8 mouse cellular contexts compared by ENCODE assay signal in the genomic region with DNA sequence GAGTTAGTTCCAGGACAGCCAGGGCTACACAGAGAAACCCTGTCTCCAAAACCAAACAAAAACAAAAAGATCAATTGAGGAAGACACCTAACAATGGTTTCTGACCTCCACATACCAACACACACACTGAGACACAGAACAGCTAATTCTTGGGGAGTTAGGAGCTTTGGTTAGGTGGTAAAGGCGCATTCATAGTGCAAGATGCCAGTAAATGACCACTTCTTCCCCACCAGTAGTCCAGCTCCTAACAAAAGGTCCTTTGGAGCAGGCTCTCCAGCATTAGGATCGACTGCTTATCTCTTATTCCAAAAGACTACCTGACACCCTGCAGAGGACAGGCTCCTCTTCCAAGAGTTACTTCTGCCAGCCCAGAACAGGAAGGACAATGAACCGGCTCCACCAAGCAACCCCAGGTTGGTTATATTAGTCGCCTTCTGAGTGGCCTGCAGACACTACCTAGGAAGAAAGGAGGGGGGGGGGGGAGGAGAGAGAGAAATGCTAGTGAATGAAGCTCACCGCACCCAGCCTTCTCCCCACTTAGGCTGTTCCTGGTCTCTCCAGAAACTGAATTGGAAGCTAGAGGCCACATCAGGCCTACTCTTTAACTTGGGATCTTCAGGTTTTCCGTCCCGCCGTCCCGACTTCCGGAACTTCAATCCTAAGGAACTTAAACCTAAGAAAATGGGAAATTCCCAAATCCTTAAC. TPM values are rescaled to one million over a fixed set of nuclear protein-coding genes. Genes with fewer than 3 reads are reported as not detected.
DNase-seq lines count a peak whose midpoint lies in the region; ATAC-seq and TF ChIP-seq lines count a peak whose summit lies in the region.

No protein-coding gene starts in this region.

- peaks cover 2% of the 10 kb centered on the region for H3K4me1 ChIP-seq in ES-Bruce4 (ENCODE audit: control insufficient read depth, insufficient read depth, low read length)
- peaks cover 22% of the 10 kb centered on the region for H3K4me1 ChIP-seq in forebrain, embryonic 12.5 days
- 0 out of 2 replicates have a peak, but pooled peaks cover 7% of the 10 kb centered on the region for H3K4me1 ChIP-seq in intestine, embryonic 15.5 days (replicated peaks)
- peaks cover 6% of the 10 kb centered on the region for H3K4me1 ChIP-seq in lung, embryonic 14.5 days (ENCODE audit: insufficient read depth)
- H3K4me1 ChIP-seq in small intestine, adult 2 months (ENCODE audit: control insufficient read depth, insufficient read depth, insufficient read length, low read length): peaks cover 9% of the 10 kb centered on the region; the same call in 1 of the 2 replicates

- 5% methylated on average over 10 of the region's 10 CpGs for WGBS in forebrain, embryonic 12.5 days
- WGBS in intestine, embryonic 15.5 days: 8% methylated on average over 10 of the region's 10 CpGs
- 8% methylated on average over 10 of the region's 10 CpGs for WGBS in lung, embryonic 14.5 days
- 7% methylated on average over 10 of the region's 10 CpGs for WGBS in small intestine, adult 2 months

- H3K9me3 ChIP-seq in ES-Bruce4 (replicated peaks; ENCODE audit: control insufficient read depth, insufficient read depth, low read length, poor library complexity, severe bottlenecking): peaks cover 27% of the 10 kb centered on the region
- no peaks in the 10 kb centered on the region for H3K9me3 ChIP-seq in forebrain, embryonic 12.5 days
- H3K9me3 ChIP-seq in intestine, embryonic 15.5 days: no peaks in the 10 kb centered on the region
- H3K9me3 ChIP-seq in lung, embryonic 14.5 days (ENCODE audit: low read depth, low read length): no peaks in the 10 kb centered on the region; the same call in 1 of the 2 replicates

- no peak for TF ChIP-seq CTCF in ES-Bruce4 (IDR thresholded peaks at IDR 0.05; ENCODE audit: low read depth, low read length)
- TF ChIP-seq CTCF in lung, embryonic 14.5 days (IDR thresholded peaks at IDR 0.05; ENCODE audit: low read depth): no peak
- no peak for TF ChIP-seq CTCF in small intestine, adult 2 months (IDR thresholded peaks at IDR 0.05; ENCODE audit: extremely low read depth, insufficient read length, insufficient replicate concordance, low read depth, low read length)

- peak overlapping the region; percentile 94 for H3K4me2 ChIP-seq in forebrain, embryonic 12.5 days
- H3K4me2 ChIP-seq in intestine, embryonic 15.5 days (replicated peaks): peak overlapping the region; percentile 89
- H3K4me2 ChIP-seq in lung, embryonic 14.5 days: peak overlapping the region; percentile 93

- peak overlapping the region; percentile 88 for H3K4me3 ChIP-seq in ES-Bruce4 (ENCODE audit: low read depth, low read length)
- peak overlapping the region; percentile 79 for H3K4me3 ChIP-seq in forebrain, embryonic 12.5 days (replicated peaks)
- H3K4me3 ChIP-seq in intestine, embryonic 15.5 days (replicated peaks): peak overlapping the region; percentile 84
- peak overlapping the region; percentile 73 for H3K4me3 ChIP-seq in lung, embryonic 14.5 days (ENCODE audit: low read depth, low read length)
- peak overlapping the region; percentile 94 for H3K4me3 ChIP-seq in small intestine, adult 2 months (ENCODE audit: low read depth, low read length)

- TF ChIP-seq EP300 in ES-Bruce4 (IDR thresholded peaks at IDR 0.05; ENCODE audit: insufficient read depth, low read depth, low read length): no peak

- H3K27me3 ChIP-seq in ES-Bruce4 (ENCODE audit: control insufficient read depth, insufficient read depth, low read length, poor library complexity, severe bottlenecking): no peaks in the 10 kb centered on the region
- H3K27me3 ChIP-seq in forebrain, embryonic 12.5 days: no peaks in the 10 kb centered on the region
- no peaks in the 10 kb centered on the region for H3K27me3 ChIP-seq in intestine, embryonic 15.5 days (replicated peaks)
- H3K27me3 ChIP-seq in lung, embryonic 14.5 days (ENCODE audit: insufficient read depth, low read length): no peaks in the 10 kb centered on the region
- H3K27me3 ChIP-seq in small intestine, adult 2 months (ENCODE audit: control insufficient read depth, insufficient read depth, low read length): no peaks in the 10 kb centered on the region

- H3K36me3 ChIP-seq in ES-Bruce4 (ENCODE audit: control insufficient read depth, insufficient read depth, low read length, poor library complexity, severe bottlenecking): peaks cover 11% of the 10 kb centered on the region
- H3K36me3 ChIP-seq in forebrain, embryonic 12.5 days (replicated peaks): peaks cover 53% of the 10 kb centered on the region
- peaks cover 22% of the 10 kb centered on the region for H3K36me3 ChIP-seq in intestine, embryonic 15.5 days
- H3K36me3 ChIP-seq in lung, embryonic 14.5 days (ENCODE audit: insufficient read depth): peaks cover 41% of the 10 kb centered on the region
- peaks cover 28% of the 10 kb centered on the region for H3K36me3 ChIP-seq in small intestine, adult 2 months (ENCODE audit: control insufficient read depth, insufficient read depth, low read length)

- peak; percentile 44 for DNase-seq in adrenal gland, postnatal 10 days
- DNase-seq in adrenal gland, postnatal 25 days: no peak
- peak; percentile 8 for DNase-seq in lung, embryonic 14.5 days
- no peak for DNase-seq in left cerebral cortex, adult 11 months (ENCODE audit: low spot score)

- peak overlapping the region; percentile 95 for H3K27ac ChIP-seq in ES-Bruce4 (ENCODE audit: insufficient read depth, low read length)
- peak overlapping the region; percentile 99 for H3K27ac ChIP-seq in forebrain, embryonic 12.5 days
- peak overlapping the region; percentile 99 for H3K27ac ChIP-seq in intestine, embryonic 15.5 days
- H3K27ac ChIP-seq in lung, embryonic 14.5 days (ENCODE audit: low read depth): peak overlapping the region; percentile 95
- peak overlapping the region; percentile 83 for H3K27ac ChIP-seq in small intestine, adult 2 months (ENCODE audit: insufficient read depth, low read depth, low read length)

- ATAC-seq in forebrain, embryonic 12.5 days (ENCODE audit: low FRiP score): peak; percentile 18; the same call in 1 of the 2 replicates
- peak; percentile 37 for ATAC-seq in intestine, embryonic 15.5 days
- 0 out of 2 replicates have a peak, but pooled peaks have one; percentile 11 for ATAC-seq in lung, embryonic 14.5 days (ENCODE audit: insufficient read depth)

- H3K9ac ChIP-seq in ES-Bruce4 (ENCODE audit: low read depth, poor library complexity, severe bottlenecking): peak overlapping the region; percentile 94
- peak overlapping the region; percentile 94 for H3K9ac ChIP-seq in forebrain, embryonic 12.5 days
- H3K9ac ChIP-seq in intestine, embryonic 15.5 days: peak overlapping the region; percentile 89
- H3K9ac ChIP-seq in lung, embryonic 14.5 days: peak overlapping the region; percentile 84

- no peak for TF ChIP-seq POLR2A in ES-Bruce4 (IDR thresholded peaks at IDR 0.05; ENCODE audit: insufficient read depth, low read length)
- no peak for TF ChIP-seq POLR2A in small intestine, adult 2 months (IDR thresholded peaks at IDR 0.05; ENCODE audit: low read depth, low read length)

RNA-seq across cellular contexts. Expression of a gene that starts 8.8 kb away (rescaled TPM):
- total RNA-seq in adrenal gland, postnatal 10 days (2021): 10 to 100 TPM; 53.3 to 65.8 TPM
- total RNA-seq in adrenal gland, postnatal 25 days (2021): 84.4 and 86.7 TPM in 2 replicates
- 21.8 and 25.3 TPM in 2 replicates for polyA plus RNA-seq in ES-Bruce4 (2011; ENCODE audit: insufficient read depth, insufficient read length, low read depth, missing spikeins)
- 10.4 and 12.3 TPM in 2 replicates for polyA plus RNA-seq in forebrain, embryonic 12.5 days (2016; fragmentation: Nextera tagmentation; extraction: Ambion mirVana)
- 8.9 and 9.2 TPM in 2 replicates for polyA plus RNA-seq in intestine, embryonic 15.5 days (2015; fragmentation: Nextera tagmentation; extraction: Ambion mirVana)
- polyA plus RNA-seq in lung, embryonic 14.5 days (2014; fragmentation: Nextera tagmentation; extraction: Ambion mirVana): 12.8 and 16.1 TPM in 2 replicates
- polyA plus RNA-seq in small intestine, adult 2 months (2012; rRNA removed): 26.4 and 41.8 TPM in 2 replicates

RNA-seq across cellular contexts. Expression of a gene that starts 10.8 kb away (rescaled TPM):
- total RNA-seq in adrenal gland, postnatal 10 days (2021): 10 to 100 TPM; 37.3 to 40.0 TPM
- 62.4 and 63.3 TPM in 2 replicates for total RNA-seq in adrenal gland, postnatal 25 days (2021)
- polyA plus RNA-seq in ES-Bruce4 (2011; ENCODE audit: insufficient read depth, insufficient read length, low read depth, missing spikeins): 45.3 and 48.0 TPM in 2 replicates
- 63.0 and 64.7 TPM in 2 replicates for polyA plus RNA-seq in forebrain, embryonic 12.5 days (2016; fragmentation: Nextera tagmentation; extraction: Ambion mirVana)
- 36.0 and 37.4 TPM in 2 replicates for polyA plus RNA-seq in intestine, embryonic 15.5 days (2015; fragmentation: Nextera tagmentation; extraction: Ambion mirVana)
- polyA plus RNA-seq in lung, embryonic 14.5 days (2014; fragmentation: Nextera tagmentation; extraction: Ambion mirVana): 44.3 TPM in 2 replicates
- 30.3 and 81.2 TPM in 2 replicates for polyA plus RNA-seq in small intestine, adult 2 months (2012; rRNA removed)

RNA-seq across cellular contexts. Expression of a gene that starts 21.2 kb away (rescaled TPM):
- 1 to 10 TPM; 3.6 to 4.3 TPM for total RNA-seq in adrenal gland, postnatal 10 days (2021)
- 3.3 and 4.2 TPM in 2 replicates for total RNA-seq in adrenal gland, postnatal 25 days (2021)
- 2.7 and 2.8 TPM in 2 replicates for polyA plus RNA-seq in ES-Bruce4 (2011; ENCODE audit: insufficient read depth, insufficient read length, low read depth, missing spikeins)
- 16.0 and 18.8 TPM in 2 replicates for polyA plus RNA-seq in forebrain, embryonic 12.5 days (2016; fragmentation: Nextera tagmentation; extraction: Ambion mirVana)
- polyA plus RNA-seq in intestine, embryonic 15.5 days (2015; fragmentation: Nextera tagmentation; extraction: Ambion mirVana): 5.6 and 5.9 TPM in 2 replicates
- polyA plus RNA-seq in lung, embryonic 14.5 days (2014; fragmentation: Nextera tagmentation; extraction: Ambion mirVana): 9.6 and 9.8 TPM in 2 replicates
- 2.0 and 2.9 TPM in 2 replicates for polyA plus RNA-seq in small intestine, adult 2 months (2012; rRNA removed)

RNA-seq across cellular contexts. Expression of a gene that starts 41.6 kb away (rescaled TPM):
- 10 to 100 TPM; 70.0 to 94.2 TPM for total RNA-seq in adrenal gland, postnatal 10 days (2021)
- total RNA-seq in adrenal gland, postnatal 25 days (2021): 111 and 125 TPM in 2 replicates
- polyA plus RNA-seq in ES-Bruce4 (2011; ENCODE audit: insufficient read depth, insufficient read length, low read depth, missing spikeins): 106 and 114 TPM in 2 replicates
- 87.4 and 92.1 TPM in 2 replicates for polyA plus RNA-seq in forebrain, embryonic 12.5 days (2016; fragmentation: Nextera tagmentation; extraction: Ambion mirVana)
- 37.6 and 37.9 TPM in 2 replicates for polyA plus RNA-seq in intestine, embryonic 15.5 days (2015; fragmentation: Nextera tagmentation; extraction: Ambion mirVana)
- polyA plus RNA-seq in lung, embryonic 14.5 days (2014; fragmentation: Nextera tagmentation; extraction: Ambion mirVana): 61.6 and 71.3 TPM in 2 replicates
- polyA plus RNA-seq in small intestine, adult 2 months (2012; rRNA removed): 22.6 and 52.6 TPM in 2 replicates

RNA-seq across cellular contexts. Expression of a gene that starts 48.3 kb away (rescaled TPM):
- 10 to 100 TPM; 11.3 to 13.0 TPM for total RNA-seq in adrenal gland, postnatal 10 days (2021)
- total RNA-seq in adrenal gland, postnatal 25 days (2021): 13.3 and 23.3 TPM in 2 replicates
- polyA plus RNA-seq in ES-Bruce4 (2011; ENCODE audit: insufficient read depth, insufficient read length, low read depth, missing spikeins): 20.3 and 24.9 TPM in 2 replicates
- 32.3 and 36.4 TPM in 2 replicates for polyA plus RNA-seq in forebrain, embryonic 12.5 days (2016; fragmentation: Nextera tagmentation; extraction: Ambion mirVana)
- polyA plus RNA-seq in intestine, embryonic 15.5 days (2015; fragmentation: Nextera tagmentation; extraction: Ambion mirVana): 22.6 and 24.8 TPM in 2 replicates
- polyA plus RNA-seq in lung, embryonic 14.5 days (2014; fragmentation: Nextera tagmentation; extraction: Ambion mirVana): 21.6 and 22.6 TPM in 2 replicates
- polyA plus RNA-seq in small intestine, adult 2 months (2012; rRNA removed): 14.1 and 29.6 TPM in 2 replicates

Comparison
In these comparisons a context has a peak if more than half of its experiments do, and no peak if none do; other contexts are left out.
1. DNase-seq: peak in adrenal gland, postnatal 10 days (single experiment) and lung, embryonic 14.5 days (single experiment); none in adrenal gland, postnatal 25 days (single experiment) and left cerebral cortex, adult 11 months (single experiment).
2. Peak in every context shown above with its lines, with median percentiles within 50 percentile points of each other: H3K27ac ChIP-seq, H3K4me3 ChIP-seq, H3K9ac ChIP-seq, ATAC-seq and H3K4me2 ChIP-seq.